Mouse (Mus musculus) splenic B cell, adult 2 months (primary cell): ENCODE measurements around the gene Ahnak2.
A peak's percentile ranks its signal among the peaks of the same experiment; 100 is the strongest.

Experiments used
- DNase-seq: peaks from one replicate; pipeline ENCODE4 v3.0.0-alpha.2; 2011; ENCODE audit warnings: low read depth, low spot score
- H3K27me3 ChIP-seq: 2 replicates; pipeline ENCODE4 v1.6.1; 2012; ENCODE audit warnings: mild to moderate bottlenecking, low read length, moderate library complexity, mixed read lengths; ENCODE audit not compliant: control insufficient read depth, poor library complexity, insufficient read depth, severe bottlenecking
- H3K36me3 ChIP-seq: 2 replicates; pipeline ENCODE4 v1.6.1; 2012; ENCODE audit warnings: mild to moderate bottlenecking, low read length, moderate library complexity, mixed read lengths; ENCODE audit not compliant: control insufficient read depth, poor library complexity, insufficient read depth, severe bottlenecking

Ahnak2 gene

DNA sequence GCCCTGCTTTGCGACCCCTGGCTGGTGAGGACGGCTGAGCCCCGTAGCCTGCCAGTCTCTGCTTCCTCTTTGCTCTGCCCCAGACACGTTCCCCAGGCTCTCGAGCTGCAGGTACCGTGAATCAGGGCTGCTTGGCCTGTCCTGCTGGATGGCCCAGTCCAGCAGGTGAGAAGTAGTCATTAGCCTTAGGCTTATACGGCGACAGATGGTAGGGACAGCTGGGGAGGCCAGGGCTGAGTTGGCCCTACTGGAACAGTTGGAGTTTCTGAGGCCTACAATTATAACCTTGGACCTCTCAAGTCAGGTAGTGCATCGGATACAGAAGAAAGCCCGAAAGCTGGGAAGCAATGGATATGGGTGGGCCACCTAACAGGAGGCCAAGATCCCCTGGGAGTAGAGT is 69.9 kb downstream of the Ahnak2 start:
- Histone ChIP-seq H3K27me3 (no peaks in the 10 kb centered on the region), H3K36me3 (peaks cover 2% of the 10 kb centered on the region; the same call in 1 of the 2 replicates)
- no peak for DNase-seq

DNA sequence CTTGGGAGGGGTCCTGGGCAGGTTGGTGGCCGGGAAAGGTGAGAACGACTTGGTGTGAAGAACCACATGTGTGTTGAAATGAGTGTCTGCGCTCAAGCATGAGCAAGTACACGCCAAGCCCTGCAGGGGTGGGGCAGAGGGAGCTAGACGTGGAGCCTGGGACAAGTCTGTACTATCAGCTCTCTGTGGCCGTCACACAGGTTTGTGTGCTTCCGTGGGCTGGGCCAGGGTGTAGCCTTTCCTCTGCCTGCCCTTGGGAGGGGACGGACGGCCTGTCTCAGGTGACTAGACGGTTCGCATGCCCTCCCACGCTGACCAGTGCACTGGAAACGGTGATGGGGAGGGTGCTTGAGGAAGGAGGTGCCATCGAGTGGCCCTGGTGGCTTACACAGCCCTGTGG is 71.6 kb downstream of the Ahnak2 start:
- no peak for DNase-seq
- no peaks in the 10 kb centered on the region for H3K36me3 ChIP-seq
- no peaks in the 10 kb centered on the region for H3K27me3 ChIP-seq

- DNase-seq: no peak
- H3K27me3 ChIP-seq: no peaks in the 10 kb centered on the region
Measured at GRCm38 (mm10) chr12:112727801-112728200, 74.7 kb downstream of the Ahnak2 start.

DNA sequence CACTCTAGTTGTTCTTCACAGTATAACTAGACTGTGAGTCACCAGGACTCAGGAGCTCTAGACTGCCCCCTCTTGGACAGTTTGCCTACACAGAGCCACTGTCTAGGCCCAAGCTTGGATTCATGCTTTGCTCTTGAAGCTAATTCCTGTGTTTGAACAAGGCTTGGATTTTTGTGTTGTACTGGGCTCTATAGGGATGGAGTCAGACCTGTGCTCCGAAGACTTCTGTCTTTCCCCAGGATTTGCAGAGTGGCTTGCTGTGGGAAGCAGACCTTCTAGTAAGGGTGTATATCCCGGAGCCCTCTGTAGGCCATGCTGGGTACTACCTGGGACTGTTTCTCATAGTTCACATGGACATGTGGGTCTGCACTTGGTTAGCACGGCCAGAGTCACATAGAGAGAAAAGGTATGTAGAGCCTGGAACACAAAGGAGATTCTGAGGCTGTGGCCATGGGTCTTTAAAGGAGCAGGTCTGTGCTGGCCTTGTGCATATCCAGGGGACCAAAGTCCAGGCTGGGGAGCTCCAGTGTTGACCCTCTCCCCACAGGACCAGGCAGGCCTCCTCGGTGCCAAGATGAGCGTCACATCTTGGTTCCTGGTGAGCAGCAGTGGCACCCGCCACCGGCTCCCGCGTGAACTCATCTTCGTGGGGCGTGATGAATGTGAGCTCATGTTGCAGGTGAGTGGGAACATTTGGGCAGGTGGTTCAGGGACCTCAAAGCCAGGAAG is 78.2 kb downstream of the Ahnak2 start:
- DNase-seq: peak; percentile 82
- no peaks in the 10 kb centered on the region for H3K27me3 ChIP-seq

More at GRCm38 (mm10) chr12:112727801-112728200, 74.7 kb downstream of the Ahnak2 start:
- H3K36me3 ChIP-seq: no peaks in the 10 kb centered on the region

DNA sequence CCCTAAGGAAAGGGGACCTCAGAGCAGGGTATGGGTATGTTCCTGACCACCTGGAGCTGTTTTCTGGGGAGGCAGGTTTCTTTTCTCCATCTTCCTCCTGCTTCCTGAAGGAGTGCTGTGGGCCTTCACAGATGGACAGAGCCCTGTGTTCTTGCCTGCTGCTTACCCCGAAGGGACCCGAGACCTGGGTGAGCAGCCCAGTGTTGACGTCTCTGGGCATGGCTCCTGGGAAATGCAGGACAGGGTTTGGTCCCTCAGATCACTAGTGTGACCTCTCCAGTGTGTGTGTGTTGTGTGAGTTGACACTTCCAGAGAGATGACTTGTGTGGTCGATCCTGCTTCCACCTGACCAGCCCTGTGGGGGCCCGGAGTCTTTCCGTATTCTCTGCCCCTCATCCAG is 79.0 kb downstream of the Ahnak2 start:
- no peaks in the 10 kb centered on the region for H3K27me3 ChIP-seq
- H3K36me3 ChIP-seq: no peaks in the 10 kb centered on the region
- DNase-seq: no peak

More for the DNA sequence above, 78.2 kb downstream of the Ahnak2 start:
- no peaks in the 10 kb centered on the region for H3K36me3 ChIP-seq

DNA sequence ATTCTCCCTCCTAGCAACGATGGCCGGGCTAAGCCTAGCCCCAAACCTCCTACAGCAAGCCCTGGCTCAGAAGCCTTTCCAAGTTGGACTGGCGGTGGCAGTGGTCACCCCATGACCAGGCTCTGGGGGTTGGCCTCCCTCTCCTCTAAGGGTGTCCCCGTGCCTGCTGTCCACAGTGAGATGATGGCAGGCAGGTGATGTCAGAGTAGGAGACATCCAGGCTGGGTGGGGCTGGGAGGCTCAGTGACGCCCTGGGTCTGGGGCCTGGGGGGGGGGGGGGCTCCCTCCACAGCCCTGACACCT is 79.5 kb downstream of the Ahnak2 start:
- no peaks in the 10 kb centered on the region for H3K36me3 ChIP-seq
- no peaks in the 10 kb centered on the region for H3K27me3 ChIP-seq
- DNase-seq: no peak

- DNase-seq: peak; percentile 27
- no peaks in the 10 kb centered on the region for H3K36me3 ChIP-seq
- H3K27me3 ChIP-seq: no peaks in the 10 kb centered on the region
Measured at GRCm38 (mm10) chr12:112722240-112723027, 80.0 kb downstream of the Ahnak2 start.
